Comparison of ENCODE assay signal across 15 mouse cellular contexts in genomic region chr12:106030796-106031195, GRCm38 (mm10). TPM values are rescaled to one million over a fixed set of nuclear protein-coding genes. Genes with fewer than 3 reads are reported as not detected.
DNase-seq lines count a peak whose midpoint lies in the region; ATAC-seq lines count a peak whose summit lies in the region.
"Had no signal": no experiment of that assay in that cellular context is flagged by ENCODE, and none has a peak within 500 bp of the region (broad histone marks: within the 10 kb centered on the region; RNA-seq: fewer than 3 reads in every experiment).

No protein-coding gene starts in this region.

- no peak for DNase-seq in liver, embryonic 11.5 days (ENCODE audit: low spot score)
- no peak for DNase-seq in liver
- peak; percentile 49 for DNase-seq in naive thymus-derived CD4-positive, alpha-beta T cell, adult 2 months (ENCODE audit: low read depth)
- DNase-seq in kidney, postnatal 10 days = no peak
- DNase-seq: adrenal gland, adult 2 months; cerebellum, adult 9-11 months; kidney, postnatal 14 days; left cerebral cortex, postnatal 4 days; right cerebral cortex, postnatal 25 days had no signal

- H3K9me3 ChIP-seq in liver, embryonic 11.5 days (ENCODE audit: control insufficient read depth, low read length) = no peaks in the 10 kb centered on the region
- H3K9me3 ChIP-seq in liver, embryonic 12.5 days (replicated peaks) = no peaks in the 10 kb centered on the region
- H3K9me3 ChIP-seq: heart, embryonic 13.5 days; intestine, embryonic 15.5 days had no signal

- WGBS in liver, embryonic 11.5 days = 90% methylated on average over 7 of the region's 7 CpGs
- WGBS in liver, embryonic 12.5 days (ENCODE audit: insufficient replicate concordance) = 84% methylated on average over 7 of the region's 7 CpGs

- no peak overlapping the region; the same call in 1 of the 2 replicates for H3K4me2 ChIP-seq in liver, embryonic 11.5 days
- peak overlapping the region; percentile 69; the same call in 1 of the 2 replicates for H3K4me2 ChIP-seq in liver, embryonic 12.5 days
- H3K4me2 ChIP-seq: heart, embryonic 13.5 days; intestine, embryonic 15.5 days; midbrain, embryonic 11.5 days had no signal

- H3K27me3 ChIP-seq in liver, embryonic 11.5 days (replicated peaks; ENCODE audit: control insufficient read depth, insufficient read depth, low read length) = no peaks in the 10 kb centered on the region
- H3K27me3 ChIP-seq in liver, embryonic 12.5 days (replicated peaks) = no peaks in the 10 kb centered on the region
- H3K27me3 ChIP-seq: heart, embryonic 13.5 days; intestine, embryonic 15.5 days had no signal

- no peak overlapping the region for H3K4me3 ChIP-seq in liver, embryonic 11.5 days (ENCODE audit: low read depth, low read length)
- no peak overlapping the region for H3K4me3 ChIP-seq in liver, embryonic 12.5 days
- H3K4me3 ChIP-seq: heart, embryonic 13.5 days; intestine, embryonic 15.5 days had no signal

- peaks cover 6% of the 10 kb centered on the region; the same call in 1 of the 2 replicates for H3K36me3 ChIP-seq in liver, embryonic 11.5 days (ENCODE audit: control insufficient read depth, insufficient read depth, low read length)
- H3K36me3 ChIP-seq in liver, embryonic 12.5 days = peaks cover 38% of the 10 kb centered on the region
- H3K36me3 ChIP-seq: intestine, embryonic 15.5 days had no signal

- ATAC-seq in liver, embryonic 11.5 days (replicated peaks; ENCODE audit: low FRiP score) = no peak
- ATAC-seq in activated CD4-positive, CD25-positive, alpha-beta regulatory T cell, adult 4 months = peak; percentile 20
- no peak for ATAC-seq in liver, embryonic 12.5 days
- no peak for ATAC-seq in frontal cortex, adult (ENCODE audit: low TSS enrichment)
- ATAC-seq: intestine, embryonic 15.5 days had no signal

- H3K4me1 ChIP-seq in liver, embryonic 11.5 days (replicated peaks; ENCODE audit: control insufficient read depth, insufficient read depth, low read length) = peaks cover 51% of the 10 kb centered on the region
- peaks cover 87% of the 10 kb centered on the region for H3K4me1 ChIP-seq in liver, embryonic 12.5 days

- no peak overlapping the region for H3K27ac ChIP-seq in liver, embryonic 11.5 days (ENCODE audit: low read depth, low read length)
- H3K27ac ChIP-seq in liver, embryonic 12.5 days = 0 out of 2 replicates have a peak overlapping the region, but pooled peaks have one; percentile 97
- H3K27ac ChIP-seq: heart, embryonic 13.5 days had no signal

- 0 out of 2 replicates have a peak overlapping the region, but pooled peaks have one; percentile 23 for H3K9ac ChIP-seq in liver, embryonic 11.5 days (ENCODE audit: low read depth, low read length)
- H3K9ac ChIP-seq in liver, embryonic 12.5 days = peak overlapping the region; percentile 50; the same call in 1 of the 2 replicates
- H3K9ac ChIP-seq: heart, embryonic 13.5 days; intestine, embryonic 15.5 days had no signal

RNA-seq across cellular contexts. Expression of gene Vrk1, which starts 20.8 kb away (rescaled TPM):
- 161 and 179 TPM in 2 replicates for polyA plus RNA-seq in liver, embryonic 11.5 days (2014; fragmentation: Nextera tagmentation; extraction: Ambion mirVana)
- 100 to 1,000 TPM; 161 to 189 TPM for polyA plus RNA-seq in activated CD4-positive, CD25-positive, alpha-beta regulatory T cell, adult 4 months (2017; shearing (Covaris generic))
- 136 and 141 TPM in 2 replicates for polyA plus RNA-seq in liver, embryonic 12.5 days (2016; fragmentation: Nextera tagmentation; extraction: Ambion mirVana)
